Mouse (Mus musculus): ENCODE measurements around the gene Slc1a6. TPM values are rescaled to one million over a fixed set of nuclear protein-coding genes. Genes with fewer than 3 reads are reported as not detected.

Slc1a6 gene
- 1.7 and 2.0 TPM in 2 replicates for polyA plus RNA-seq (2016; fragmentation: Nextera tagmentation; extraction: Ambion mirVana)

- WGBS: 1% methylated on average over 34 of the region's 54 CpGs
- H3K9me3 ChIP-seq (replicated peaks): no peaks in the 10 kb centered on the region
- H3K4me1 ChIP-seq: peaks cover 16% of the 10 kb centered on the region
- peak within 1 kb of the TSS; percentile 73 for H3K27ac ChIP-seq (replicated peaks)
- H3K27me3 ChIP-seq (ENCODE audit: low read depth, poor library complexity, severe bottlenecking): peaks cover 33% of the 10 kb centered on the region
- DNase-seq (ENCODE audit: low spot score): peak; percentile 40
- H3K36me3 ChIP-seq: no peaks in the 10 kb centered on the region
- H3K4me3 ChIP-seq: peak within 1 kb of the TSS; percentile 74
These were observed at the start of gene Slc1a6 for GRCm38 (mm10) chr10:78779981-78780651. TSS of gene Slc1a6 (plus strand) at chr10:78780496.

DNA sequence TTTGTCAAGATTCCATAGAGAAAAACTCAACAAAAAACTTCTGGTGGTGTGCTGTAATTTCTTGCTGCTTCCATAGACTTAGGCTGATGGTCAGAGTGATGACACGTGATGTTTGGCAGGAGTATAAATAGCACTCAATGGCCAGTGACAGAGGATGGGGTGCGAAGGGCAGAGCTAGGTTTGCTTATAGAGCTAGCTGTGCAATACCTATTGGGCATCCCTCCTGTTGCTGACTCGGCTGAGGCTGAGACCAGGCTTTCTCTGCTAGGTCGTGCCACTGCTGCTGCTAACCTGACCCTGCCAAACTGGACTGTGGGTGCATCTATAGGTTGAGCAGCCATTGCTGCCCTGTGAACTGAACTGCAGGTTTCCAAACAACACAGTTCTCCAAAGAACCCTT, 40.5 kb upstream of the Slc1a6 start:
- H3K27me3 ChIP-seq (ENCODE audit: low read depth, poor library complexity, severe bottlenecking): no peaks in the 10 kb centered on the region
- no peak for DNase-seq (ENCODE audit: low spot score)
- H3K27ac ChIP-seq (replicated peaks): no peak overlapping the region
- 76% methylated on average over 4 of the region's 4 CpGs for WGBS
- H3K9me3 ChIP-seq (replicated peaks): no peaks in the 10 kb centered on the region
- H3K36me3 ChIP-seq: no peaks in the 10 kb centered on the region
- no peak overlapping the region for H3K4me3 ChIP-seq
- no peaks in the 10 kb centered on the region for H3K4me1 ChIP-seq

GRCm38 (mm10) chr10:78743721-78744120, 36.6 kb upstream of the Slc1a6 start:
- Histone ChIP-seq H3K4me1 (peaks cover 13% of the 10 kb centered on the region), H3K9me3 (replicated peaks) (no peaks in the 10 kb centered on the region), H3K27ac (replicated peaks) (no peak overlapping the region), H3K36me3 (no peaks in the 10 kb centered on the region), H3K27me3 (ENCODE audit: low read depth, poor library complexity, severe bottlenecking) (peaks cover 9% of the 10 kb centered on the region), H3K4me3 (no peak overlapping the region)
- DNase-seq (ENCODE audit: low spot score): no peak

DNA sequence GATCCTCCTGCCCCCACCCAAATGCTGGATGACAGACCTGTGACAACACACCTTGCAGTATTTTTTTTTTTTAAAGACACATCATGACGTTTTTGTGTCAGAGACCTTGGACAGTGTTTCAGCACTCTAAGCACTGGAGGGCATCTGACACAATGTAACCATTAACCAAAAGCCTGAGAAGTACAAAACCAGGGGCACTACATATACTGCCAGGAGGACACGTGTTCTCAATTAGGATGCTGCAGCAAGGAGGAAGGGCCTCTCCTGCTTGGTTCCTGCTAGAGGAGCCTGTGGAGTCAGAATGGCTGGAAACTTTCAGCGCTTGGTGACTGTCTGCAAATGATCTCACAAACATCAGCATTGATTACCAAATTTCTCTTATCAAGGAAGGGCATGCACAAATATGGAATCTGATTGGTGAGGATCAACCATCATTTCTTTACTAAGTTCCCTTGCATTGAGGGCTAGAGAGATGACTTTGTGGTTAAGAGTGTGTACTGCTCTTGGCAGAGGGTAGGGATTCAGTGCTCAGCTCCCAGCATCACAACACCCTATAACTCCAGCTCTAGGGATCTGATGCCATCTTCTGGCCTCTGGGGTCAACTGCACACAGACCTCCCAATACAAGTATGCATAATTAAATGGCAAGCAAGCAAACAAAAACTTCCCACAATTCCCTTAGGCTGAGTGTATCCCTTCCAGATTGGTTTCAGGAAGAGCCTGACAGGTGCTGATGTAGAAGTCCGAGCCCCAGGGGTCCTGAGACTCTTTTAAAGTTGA, 34.7 kb upstream of the Slc1a6 start:
- peaks cover 11% of the 10 kb centered on the region for H3K27me3 ChIP-seq (ENCODE audit: low read depth, poor library complexity, severe bottlenecking)

DNA sequence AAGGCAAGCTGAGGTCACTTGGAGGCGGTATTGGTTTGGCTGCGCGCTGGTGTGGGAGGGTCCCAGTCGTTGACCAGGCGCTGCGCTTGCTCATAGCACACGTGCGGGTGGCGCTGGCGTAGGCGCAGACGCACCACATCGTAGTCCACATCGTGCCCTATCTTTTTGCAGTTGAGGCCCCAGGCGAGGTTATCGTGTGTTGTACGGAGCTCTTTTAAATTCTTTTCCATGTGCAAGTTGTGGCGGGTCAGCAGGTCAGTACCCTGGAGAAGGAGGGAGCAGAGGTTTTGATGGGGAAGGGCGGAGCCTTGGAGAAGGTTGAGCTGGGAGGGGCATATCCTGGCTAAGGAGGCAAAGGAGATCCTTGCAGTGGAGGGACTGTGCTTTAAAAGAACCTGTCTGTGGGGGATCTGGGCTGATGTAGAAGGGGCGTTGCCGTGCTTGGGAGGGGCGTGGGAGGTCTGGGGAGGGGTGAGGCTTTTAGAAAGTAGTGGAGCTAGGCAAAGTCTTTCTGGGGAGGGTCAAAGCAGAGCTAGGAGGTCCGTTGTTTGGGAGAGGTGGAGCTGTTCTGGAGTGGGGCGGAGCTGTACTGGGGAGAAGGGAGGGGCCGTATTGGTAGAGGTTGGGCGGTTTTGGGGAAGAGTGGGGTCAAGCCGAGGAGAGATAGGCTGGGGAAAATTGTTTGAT, 33.1 kb upstream of the Slc1a6 start:
- H3K27ac ChIP-seq (replicated peaks): peak overlapping the region; percentile 67; the same call in 1 of the 2 replicates
- H3K4me3 ChIP-seq: peak overlapping the region; percentile 53
- H3K9me3 ChIP-seq (replicated peaks): no peaks in the 10 kb centered on the region
- H3K27me3 ChIP-seq (ENCODE audit: low read depth, poor library complexity, severe bottlenecking): peaks cover 27% of the 10 kb centered on the region
- 2% methylated on average over 27 of the region's 27 CpGs for WGBS
- DNase-seq (ENCODE audit: low spot score): peak; percentile 57
- no peaks in the 10 kb centered on the region for H3K36me3 ChIP-seq
- peaks cover 18% of the 10 kb centered on the region for H3K4me1 ChIP-seq

More for the DNA sequence above, 34.7 kb upstream of the Slc1a6 start:
- no peak for DNase-seq (ENCODE audit: low spot score)
- Histone ChIP-seq H3K4me1 (peaks cover 13% of the 10 kb centered on the region), H3K36me3 (no peaks in the 10 kb centered on the region), H3K27ac (replicated peaks) (no peak overlapping the region), H3K4me3 (no peak overlapping the region), H3K9me3 (replicated peaks) (no peaks in the 10 kb centered on the region)
- 65% methylated on average over 4 of the region's 4 CpGs for WGBS

DNA sequence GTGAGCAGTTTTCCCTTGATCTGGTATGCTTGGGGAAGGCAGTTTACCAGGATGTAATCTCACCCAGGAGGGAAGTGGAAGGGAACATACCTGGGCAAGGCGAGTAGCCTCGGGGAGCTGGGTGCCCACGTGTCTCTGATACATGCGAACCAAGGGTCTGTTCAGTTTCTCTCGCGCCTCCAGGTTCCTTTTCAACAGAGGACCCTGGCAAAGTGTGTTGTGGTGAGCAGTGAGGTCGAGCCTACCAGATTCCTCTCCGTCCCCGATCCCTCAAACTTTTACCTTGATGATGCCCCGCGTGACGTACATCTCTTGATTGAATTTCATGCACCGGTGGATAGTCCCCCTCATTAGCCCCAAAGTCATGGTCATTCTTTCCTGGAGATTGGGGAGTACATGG, 32.1 kb upstream of the Slc1a6 start:
- no peak for DNase-seq (ENCODE audit: low spot score)
- Histone ChIP-seq H3K27me3 (ENCODE audit: low read depth, poor library complexity, severe bottlenecking) (peaks cover 27% of the 10 kb centered on the region), H3K27ac (replicated peaks) (no peak overlapping the region), H3K4me3 (0 out of 2 replicates have a peak overlapping the region, but pooled peaks have one; percentile 53), H3K4me1 (peaks cover 26% of the 10 kb centered on the region), H3K9me3 (replicated peaks) (no peaks in the 10 kb centered on the region), H3K36me3 (no peaks in the 10 kb centered on the region)
- 82% methylated on average over 13 of the region's 13 CpGs for WGBS

GRCm38 (mm10) chr10:78748946-78749345, 31.4 kb upstream of the Slc1a6 start:
- H3K4me1 ChIP-seq: peaks cover 26% of the 10 kb centered on the region
- H3K4me3 ChIP-seq: no peak overlapping the region
- WGBS: 94% methylated on average over 6 of the region's 6 CpGs
- no peak overlapping the region for H3K27ac ChIP-seq (replicated peaks)
- peaks cover 27% of the 10 kb centered on the region for H3K27me3 ChIP-seq (ENCODE audit: low read depth, poor library complexity, severe bottlenecking)
- no peaks in the 10 kb centered on the region for H3K9me3 ChIP-seq (replicated peaks)
- no peak for DNase-seq (ENCODE audit: low spot score)
- H3K36me3 ChIP-seq: no peaks in the 10 kb centered on the region

DNA sequence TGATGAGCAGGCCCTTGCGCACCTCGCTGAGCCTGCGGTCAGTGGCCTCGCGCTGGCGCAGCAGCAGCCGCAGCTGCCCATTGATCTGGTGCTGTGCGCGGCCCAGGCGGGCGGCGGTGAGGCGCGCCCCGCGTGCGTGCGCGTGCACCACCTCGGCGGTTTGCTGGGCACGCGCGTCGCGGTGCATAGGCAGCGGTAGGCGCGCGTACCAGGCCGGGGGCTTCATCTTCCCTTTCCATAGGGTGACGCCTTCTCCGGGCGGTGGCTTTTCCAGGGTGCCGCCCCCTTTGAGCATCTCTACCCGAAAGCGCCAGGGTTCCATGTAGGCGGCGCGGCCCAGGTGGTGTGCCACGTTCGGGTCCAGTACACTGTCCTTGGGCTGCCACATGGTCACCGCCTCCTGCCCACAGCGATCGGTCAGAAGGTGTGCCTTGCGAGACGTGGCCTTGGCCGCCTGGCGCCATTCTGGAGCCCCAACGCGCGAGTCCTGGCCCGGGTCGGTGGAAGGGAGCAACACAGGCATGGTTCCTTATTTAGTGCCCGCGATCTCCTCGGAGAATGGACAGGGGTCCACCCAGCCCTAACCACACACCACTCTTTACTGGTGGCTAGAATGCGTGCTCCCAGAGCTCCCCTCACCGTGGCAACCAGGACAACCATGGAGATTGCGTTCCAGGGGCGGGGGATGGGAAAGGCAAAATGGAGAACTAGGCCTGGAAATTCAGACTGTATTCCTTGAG, 27.7 kb upstream of the Slc1a6 start, which contains the start of gene Ccdc105:
Ccdc105 (minus strand) TSS at position 614 of the 740 bp plus-strand sequence.
- Histone ChIP-seq H3K36me3 (no peaks in the 10 kb centered on the region), H3K27ac (replicated peaks) (peak within 1 kb of the TSS; percentile 89), H3K4me1 (peaks cover 18% of the 10 kb centered on the region), H3K4me3 (peak within 1 kb of the TSS; percentile 67), H3K27me3 (ENCODE audit: low read depth, poor library complexity, severe bottlenecking) (peaks cover 27% of the 10 kb centered on the region), H3K9me3 (replicated peaks) (no peaks in the 10 kb centered on the region)
- peak; percentile 82 for DNase-seq (ENCODE audit: low spot score)
- 1% methylated on average over 61 of the region's 61 CpGs for WGBS

- H3K4me3 ChIP-seq: no peak overlapping the region
- peaks cover 12% of the 10 kb centered on the region for H3K27me3 ChIP-seq (ENCODE audit: low read depth, poor library complexity, severe bottlenecking)
- H3K4me1 ChIP-seq: peaks cover 13% of the 10 kb centered on the region
- H3K36me3 ChIP-seq: no peaks in the 10 kb centered on the region
- no peak overlapping the region for H3K27ac ChIP-seq (replicated peaks)
- DNase-seq (ENCODE audit: low spot score): peak; percentile 65
- H3K9me3 ChIP-seq (replicated peaks): no peaks in the 10 kb centered on the region
- WGBS: 33% methylated on average over 6 of the region's 6 CpGs
These were observed 24.3 kb upstream of the Slc1a6 start for GRCm38 (mm10) chr10:78756021-78756420.

DNA sequence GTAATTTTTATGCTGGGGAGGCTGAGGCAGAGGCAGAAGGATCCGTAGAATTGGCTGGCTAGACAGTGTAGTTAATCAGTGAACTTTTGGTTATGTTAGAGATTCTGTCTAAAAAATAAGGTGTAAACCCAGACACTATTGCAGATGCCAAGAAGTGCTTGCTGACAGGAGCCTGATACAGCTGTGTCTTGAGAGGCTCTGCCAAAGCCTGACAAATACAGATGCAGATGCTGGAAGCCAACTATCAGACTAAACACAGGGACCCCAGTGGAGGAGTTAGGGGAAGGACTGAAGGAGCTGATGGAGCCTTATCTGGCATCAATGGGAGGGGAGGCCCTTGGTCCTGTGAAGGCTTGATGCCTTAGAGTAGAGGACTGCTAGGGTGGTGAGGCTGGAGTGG, 14.7 kb upstream of the Slc1a6 start:
- Histone ChIP-seq H3K9me3 (replicated peaks) (peaks cover 9% of the 10 kb centered on the region; the same call in 1 of the 2 replicates), H3K27ac (replicated peaks) (no peak overlapping the region), H3K4me3 (no peak overlapping the region), H3K4me1 (no peaks in the 10 kb centered on the region), H3K36me3 (no peaks in the 10 kb centered on the region), H3K27me3 (ENCODE audit: low read depth, poor library complexity, severe bottlenecking) (no peaks in the 10 kb centered on the region)
- no peak for DNase-seq (ENCODE audit: low spot score)
- 84% methylated on average over 1 of the region's 1 CpGs for WGBS

DNA sequence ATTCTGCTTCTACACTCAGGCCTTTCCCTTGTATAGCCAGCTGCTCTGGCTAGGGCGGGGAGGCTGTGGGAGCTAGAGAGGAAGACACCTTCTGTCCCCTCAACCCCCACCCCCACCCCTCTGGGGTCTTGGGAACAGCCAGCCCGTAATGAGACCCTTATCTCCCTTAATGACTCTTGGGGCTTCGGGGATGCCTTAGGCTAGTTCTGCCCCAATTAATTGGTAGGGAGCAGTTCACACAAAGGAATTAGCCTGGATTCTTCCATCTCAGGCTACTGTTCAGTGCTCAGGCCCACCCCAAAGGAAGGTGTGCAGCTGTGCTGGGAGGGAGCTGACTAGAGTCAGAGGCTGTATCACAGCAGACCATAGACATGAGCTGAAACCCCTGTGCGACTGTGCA, 4.5 kb upstream of the Slc1a6 start:
- peaks cover 19% of the 10 kb centered on the region for H3K27me3 ChIP-seq (ENCODE audit: low read depth, poor library complexity, severe bottlenecking)
- H3K9me3 ChIP-seq (replicated peaks): no peaks in the 10 kb centered on the region
- H3K4me3 ChIP-seq: no peak overlapping the region
- DNase-seq (ENCODE audit: low spot score): no peak
- 71% methylated on average over 4 of the region's 4 CpGs for WGBS
- H3K4me1 ChIP-seq: peaks cover 12% of the 10 kb centered on the region
- H3K36me3 ChIP-seq: no peaks in the 10 kb centered on the region
- H3K27ac ChIP-seq (replicated peaks): no peak overlapping the region

GRCm38 (mm10) chr10:78779527-78779926, 769 bp upstream of the Slc1a6 start:
- 64% methylated on average over 9 of the region's 9 CpGs for WGBS
- DNase-seq (ENCODE audit: low spot score): no peak

More at GRCm38 (mm10) chr10:78779527-78779926, 769 bp upstream of the Slc1a6 start:
- peaks cover 16% of the 10 kb centered on the region for H3K4me1 ChIP-seq
- peak overlapping the region; percentile 74 for H3K4me3 ChIP-seq
- no peaks in the 10 kb centered on the region for H3K9me3 ChIP-seq (replicated peaks)
- H3K27me3 ChIP-seq (ENCODE audit: low read depth, poor library complexity, severe bottlenecking): peaks cover 33% of the 10 kb centered on the region
- no peaks in the 10 kb centered on the region for H3K36me3 ChIP-seq
- no peak overlapping the region for H3K27ac ChIP-seq (replicated peaks)
